Mouse (Mus musculus): ENCODE measurements around the gene Mllt3.
"Not testable (repeated sequence)": the region's sequence is repeated elsewhere in the genome, so short reads cannot be mapped to it uniquely, and the experiment has no call there.

The Mllt3 gene

DNA sequence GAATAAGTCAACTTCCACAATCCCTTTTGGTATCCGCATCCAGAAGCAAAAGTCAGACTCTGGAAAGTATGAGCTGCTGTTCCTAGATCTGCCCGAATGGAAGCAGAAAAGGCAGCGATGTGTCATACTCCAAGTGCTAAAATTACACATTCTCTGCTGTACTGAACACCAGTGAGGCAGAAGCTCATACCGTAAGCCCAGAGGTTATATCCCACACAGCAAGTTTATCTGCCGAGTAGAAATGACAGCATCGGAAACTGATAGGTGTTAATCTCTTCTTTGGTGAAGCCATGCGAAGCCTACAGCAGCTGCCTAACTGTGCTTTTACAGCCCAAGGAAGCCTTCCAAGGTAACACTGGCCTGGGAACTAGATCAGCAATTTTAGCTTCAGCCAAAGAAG is 17.9 kb downstream of the Mllt3 start:
- in situ Hi-C loops (cut with MboI, MseI) = no loop called here

DNA sequence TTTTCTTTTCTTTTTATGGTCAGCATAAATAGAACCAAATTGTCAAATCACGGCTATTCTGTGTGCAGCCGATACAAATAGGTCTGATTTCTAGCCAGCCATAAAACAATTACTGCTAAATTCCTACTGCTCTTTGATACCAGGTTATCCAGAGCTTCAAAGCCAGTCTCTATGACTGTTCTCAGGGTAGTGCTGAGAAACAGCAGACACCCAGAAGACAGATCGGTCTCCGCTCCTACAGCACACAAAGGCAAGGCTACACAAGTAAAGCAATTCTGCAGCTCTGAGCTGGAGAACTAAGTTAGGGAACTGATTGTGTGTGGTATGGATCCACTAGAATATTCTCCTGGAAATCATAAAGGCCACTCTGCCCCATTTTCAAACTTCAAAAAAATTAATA is 20.4 kb downstream of the Mllt3 start:
- in situ Hi-C loops (cut with MboI, MseI) = loop anchor here (5.0 kb wide), 1 partner anchor 215 kb away; no protein-coding TSS in a partner anchor

GRCm38 (mm10) chr4:88011870-88012572 is 21.1 kb downstream of the Mllt3 start:
- in situ Hi-C loops (cut with MboI, MseI) = loop anchor here (5.0 kb wide), 1 partner anchor 215 kb away; no protein-coding TSS in a partner anchor

- in situ Hi-C loops (cut with MboI, MseI) = loop anchor here (5.0 kb wide), 1 partner anchor 213 kb away; no protein-coding TSS in a partner anchor
Measured at GRCm38 (mm10) chr4:88010441-88010840, 22.7 kb downstream of the Mllt3 start.

- in situ Hi-C loops (cut with MboI, MseI) = no loop called here
Measured at GRCm38 (mm10) chr4:88005801-88006200, 27.4 kb downstream of the Mllt3 start.

DNA sequence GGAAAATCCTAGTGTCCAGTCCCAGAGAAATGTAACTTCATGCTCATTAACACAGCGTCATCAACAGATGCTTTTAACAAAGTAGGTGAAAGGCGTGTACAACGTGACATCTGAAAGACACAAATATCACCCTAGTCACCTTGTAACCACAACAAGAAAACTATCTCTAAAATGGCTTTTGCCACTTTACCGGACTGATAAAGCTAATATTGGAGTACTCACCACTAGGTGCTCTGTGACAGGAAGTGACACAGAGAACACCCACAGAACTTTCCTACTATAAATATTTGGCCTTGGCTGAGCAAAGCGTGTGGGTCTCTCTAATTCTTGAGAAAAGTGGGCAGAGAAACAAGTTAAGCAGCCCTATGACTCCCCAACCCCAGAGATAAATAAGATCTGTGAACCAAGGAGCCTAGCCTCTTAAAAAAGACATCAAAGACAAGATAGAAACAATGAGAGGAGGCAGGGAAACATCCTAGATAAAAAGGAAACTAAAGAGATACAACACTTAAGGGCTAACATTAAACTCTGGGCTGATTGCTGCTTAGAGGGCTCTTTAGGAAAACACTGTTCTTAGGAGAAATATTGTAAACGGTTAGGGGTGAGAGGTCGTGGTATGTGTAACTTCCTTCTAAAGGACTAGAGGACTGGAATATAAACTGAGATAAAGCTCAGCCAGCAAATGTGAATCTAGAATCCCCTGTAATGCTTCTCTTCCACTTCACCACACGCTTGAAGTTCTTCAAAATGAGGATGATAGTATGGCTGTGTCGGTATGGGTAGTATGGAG is 29.8 kb downstream of the Mllt3 start:
- in situ Hi-C loops (cut with MboI, MseI) = no loop called here

DNA sequence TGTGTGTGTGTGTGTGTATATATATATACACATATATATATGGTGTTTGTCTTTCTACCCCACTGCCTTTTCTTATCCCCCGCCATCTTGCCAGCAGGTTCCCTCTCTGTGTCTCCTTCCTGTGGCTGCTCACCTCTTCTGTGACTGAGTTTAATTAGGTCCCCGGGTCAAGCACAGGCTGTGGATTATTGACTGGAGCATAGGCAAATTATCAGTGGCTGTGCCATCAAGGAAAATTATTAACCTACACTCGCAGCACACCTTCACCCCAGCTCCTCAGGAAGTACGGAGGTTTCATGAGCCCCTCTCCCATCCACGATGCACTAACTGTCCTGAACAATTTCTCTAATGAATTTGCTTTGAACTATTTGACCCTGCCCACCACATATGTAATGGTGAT is 41.5 kb downstream of the Mllt3 start:
- in situ Hi-C loops (cut with MboI, MseI) = no loop called here

DNA sequence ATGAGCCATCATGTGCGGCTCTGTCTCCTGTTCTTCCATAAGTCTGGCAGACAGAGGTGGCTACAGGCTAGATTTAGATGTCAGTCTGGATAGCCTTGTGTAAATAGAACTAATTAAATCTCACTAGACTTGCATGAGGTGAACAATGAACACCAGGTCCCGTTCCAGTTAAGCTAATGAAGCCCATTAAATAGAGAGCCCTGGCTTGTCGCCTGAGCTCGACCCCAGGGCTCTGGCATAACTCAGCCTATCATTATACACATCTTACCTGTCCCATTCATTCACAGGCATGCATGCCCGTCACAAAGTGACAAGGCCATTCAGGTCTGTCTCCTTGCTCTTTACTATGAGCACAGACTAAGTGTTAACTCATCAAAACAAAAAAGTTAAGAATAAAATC is 42.2 kb downstream of the Mllt3 start:
- in situ Hi-C loops (cut with MboI, MseI) = no loop called here

DNA sequence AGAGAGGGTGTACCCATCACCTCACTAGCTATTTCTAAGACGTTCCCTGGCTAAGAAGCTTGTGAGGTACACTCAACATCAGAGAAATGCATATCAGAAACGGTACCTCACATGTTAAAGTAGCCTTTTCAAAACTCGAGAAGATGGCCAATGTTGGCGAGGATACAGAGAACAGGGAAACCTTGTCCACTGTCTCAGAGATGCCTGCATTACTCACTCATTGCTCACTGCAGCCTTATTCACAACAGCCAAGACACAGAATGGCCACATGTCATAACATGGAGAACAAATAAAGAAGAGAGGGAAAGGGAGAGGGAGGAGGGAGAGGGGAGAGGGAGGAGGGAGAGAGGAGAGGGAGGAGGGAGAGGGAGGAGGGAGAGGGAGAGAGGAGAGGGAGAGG is 47.9 kb downstream of the Mllt3 start:
- in situ Hi-C loops (cut with MboI, MseI) = no loop called here

DNA sequence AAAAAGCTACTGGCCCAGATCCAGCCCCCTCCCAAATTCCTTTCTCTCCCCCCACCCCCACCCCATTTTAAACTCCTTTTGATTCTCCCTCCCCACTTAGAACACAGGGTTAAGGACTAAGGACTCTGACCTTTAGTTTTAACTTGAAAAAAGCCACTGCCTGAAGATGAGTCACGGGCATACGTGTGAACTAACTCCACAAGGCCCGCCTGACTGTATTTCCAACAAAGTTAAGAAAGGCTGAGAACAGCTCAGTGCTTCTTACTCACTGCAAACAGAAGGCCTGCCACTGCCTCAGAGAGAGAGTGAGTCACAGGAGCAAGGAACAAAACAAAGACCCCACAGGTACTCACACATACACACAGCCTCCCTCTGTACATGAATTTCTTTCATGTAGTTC is 48.6 kb downstream of the Mllt3 start:
- in situ Hi-C loops (cut with MboI, MseI) = no loop called here

GRCm38 (mm10) chr4:87984091-87984490 is 49.1 kb downstream of the Mllt3 start:
- in situ Hi-C loops (cut with MboI, MseI) = no loop called here

DNA sequence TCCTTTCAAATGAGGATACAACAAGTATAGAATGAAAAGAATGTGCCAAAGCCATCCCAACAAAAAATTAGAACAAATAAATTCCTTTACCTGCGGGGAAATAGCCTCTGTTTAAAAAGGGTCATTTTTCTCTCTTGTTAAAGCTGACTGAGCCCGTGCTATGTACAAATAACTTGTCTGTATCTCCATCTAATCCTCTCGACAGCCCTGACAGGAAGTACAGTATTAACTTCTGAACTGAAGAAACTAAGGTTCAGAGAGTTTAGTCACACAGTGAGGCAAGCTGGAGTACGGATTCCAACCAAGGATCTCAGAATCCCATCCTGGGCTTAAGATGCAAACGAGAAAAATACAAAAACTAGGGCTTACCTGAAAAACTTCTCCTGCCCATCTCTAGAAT is 50.6 kb downstream of the Mllt3 start:
- in situ Hi-C loops (cut with MboI, MseI) = no loop called here

DNA sequence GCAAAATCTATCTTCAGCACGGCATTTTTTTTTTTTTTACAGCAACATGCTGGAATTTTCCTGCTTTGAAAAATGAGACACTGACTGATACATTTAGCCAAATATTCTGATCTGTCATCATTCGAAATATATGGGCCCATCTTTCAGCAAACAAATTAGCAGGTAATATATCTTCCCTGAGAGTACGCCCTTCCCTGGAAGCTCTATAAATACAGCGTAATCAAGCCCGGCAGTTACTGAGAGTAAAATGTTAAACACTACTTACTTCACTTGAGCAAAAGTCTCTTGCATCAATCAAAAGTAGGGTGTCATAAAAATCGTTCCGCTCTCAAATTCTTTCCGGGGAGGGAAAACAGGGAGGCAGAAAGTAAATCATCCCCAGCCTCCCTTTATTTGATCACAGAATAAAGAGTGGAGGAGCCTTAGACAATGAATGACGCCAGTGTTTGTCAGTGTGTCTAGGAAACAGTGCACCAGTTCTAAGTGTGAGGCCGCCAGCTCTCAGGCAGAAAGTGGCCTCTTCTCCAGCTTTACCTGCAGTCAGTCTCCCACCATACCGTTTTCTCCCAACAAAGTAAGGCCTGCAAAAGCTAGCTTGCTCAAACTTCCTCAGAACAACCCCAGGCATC is 55.2 kb downstream of the Mllt3 start:
- in situ Hi-C loops (cut with MboI, MseI) = no loop called here

DNA sequence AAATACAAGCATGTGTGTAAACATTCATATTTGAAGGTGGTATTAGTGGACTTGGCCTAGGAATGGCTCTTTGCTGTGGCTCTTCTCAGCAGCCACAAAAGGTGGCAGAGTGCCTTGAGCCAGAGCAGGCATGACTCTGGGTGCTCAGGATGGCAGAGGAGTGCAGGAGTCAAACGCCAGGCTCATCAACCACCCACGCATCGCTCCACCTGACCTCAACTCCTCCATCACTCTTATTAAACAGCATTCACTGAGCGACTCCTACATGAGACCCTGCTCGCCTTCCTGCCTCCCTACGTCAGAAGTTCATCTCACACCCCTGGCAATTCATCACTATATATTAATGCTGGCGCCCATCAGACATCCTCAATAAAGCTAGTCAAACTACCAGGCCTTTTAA is 67.3 kb downstream of the Mllt3 start:
- in situ Hi-C loops (cut with MboI, MseI) = no loop called here

DNA sequence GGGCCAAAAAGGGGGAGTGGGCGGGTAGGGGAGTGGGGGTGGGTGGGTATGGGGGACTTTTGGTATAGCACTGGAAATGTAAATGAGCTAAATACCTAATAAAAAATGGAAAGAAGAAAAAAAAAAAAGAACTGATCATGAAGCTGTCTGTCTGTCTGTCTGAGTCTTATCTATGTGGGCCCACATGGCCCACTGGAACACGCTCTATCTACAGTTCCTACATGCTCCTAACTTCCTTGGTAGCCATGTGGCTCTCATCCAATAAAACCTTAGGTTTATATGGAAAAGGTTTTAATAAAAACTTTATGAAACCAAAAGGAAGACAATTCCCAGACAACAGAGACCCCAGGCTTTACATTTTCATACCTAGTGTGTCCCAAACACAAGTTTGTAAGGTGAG is 68.3 kb downstream of the Mllt3 start:
- in situ Hi-C loops (cut with MboI, MseI) = not testable (repeated sequence)

GRCm38 (mm10) chr4:87963773-87964076 is 69.4 kb downstream of the Mllt3 start:
- in situ Hi-C loops (cut with MboI, MseI) = no loop called here

- in situ Hi-C loops (cut with MboI, MseI) = no loop called here
Measured at GRCm38 (mm10) chr4:87963055-87963772, 70.0 kb downstream of the Mllt3 start.

DNA sequence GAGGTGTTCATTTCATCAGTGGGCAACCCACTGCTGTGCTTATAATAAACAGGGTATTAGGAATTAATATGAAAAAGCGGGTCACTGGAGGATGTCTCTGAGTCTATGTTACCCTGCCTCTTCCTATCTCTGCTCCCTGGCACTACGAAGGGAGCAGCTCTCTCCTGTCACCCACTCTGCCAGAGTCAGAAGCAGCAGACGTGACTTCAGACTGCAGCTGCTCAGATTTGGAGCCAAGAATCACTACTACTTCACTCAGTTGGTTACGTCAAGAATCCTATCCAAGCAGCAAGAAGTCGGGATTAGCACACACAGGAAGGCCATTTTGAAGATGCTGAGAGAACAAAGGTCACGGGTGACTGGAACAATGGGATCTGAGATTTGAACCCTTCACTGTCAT is 71.3 kb downstream of the Mllt3 start:
- in situ Hi-C loops (cut with MboI, MseI) = no loop called here

DNA sequence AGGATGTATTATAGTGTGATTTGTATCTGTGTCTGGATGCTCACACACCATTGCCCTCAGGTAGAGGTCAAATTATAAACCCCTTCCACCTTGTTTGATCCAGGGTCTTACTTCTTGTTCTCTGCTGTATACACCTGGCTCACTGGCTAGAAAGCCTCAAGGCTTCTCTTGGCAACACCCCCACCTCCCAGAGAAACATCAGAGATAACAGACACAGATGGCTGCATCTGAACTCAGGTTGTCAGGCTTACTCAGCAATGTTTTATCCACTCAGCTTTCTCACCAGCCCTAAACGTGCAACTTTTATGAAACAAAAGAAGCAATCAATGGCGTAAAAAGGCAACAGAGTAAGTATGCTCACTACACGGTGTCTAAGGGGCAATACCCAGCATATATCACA is 75.3 kb downstream of the Mllt3 start:
- in situ Hi-C loops (cut with MboI, MseI) = no loop called here

DNA sequence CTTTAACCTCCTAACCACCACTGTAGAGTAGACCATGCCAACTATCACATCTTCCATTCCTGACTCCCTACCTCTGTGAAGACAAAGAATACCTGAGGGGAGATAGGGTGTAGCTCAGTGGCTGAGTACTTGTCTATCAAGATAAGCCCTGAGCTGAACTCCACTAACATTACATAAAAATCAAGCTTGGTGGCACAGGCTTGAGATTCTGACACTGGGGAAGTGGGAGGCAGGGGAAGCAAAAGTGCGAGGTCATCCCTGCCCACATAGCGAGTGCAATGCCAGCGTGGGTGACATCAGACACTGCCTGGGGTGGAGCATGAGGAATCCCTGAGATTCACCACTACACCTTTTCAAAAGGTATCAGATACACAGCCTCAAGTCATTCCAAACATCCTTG is 76.0 kb downstream of the Mllt3 start:
- in situ Hi-C loops (cut with MboI, MseI) = no loop called here

DNA sequence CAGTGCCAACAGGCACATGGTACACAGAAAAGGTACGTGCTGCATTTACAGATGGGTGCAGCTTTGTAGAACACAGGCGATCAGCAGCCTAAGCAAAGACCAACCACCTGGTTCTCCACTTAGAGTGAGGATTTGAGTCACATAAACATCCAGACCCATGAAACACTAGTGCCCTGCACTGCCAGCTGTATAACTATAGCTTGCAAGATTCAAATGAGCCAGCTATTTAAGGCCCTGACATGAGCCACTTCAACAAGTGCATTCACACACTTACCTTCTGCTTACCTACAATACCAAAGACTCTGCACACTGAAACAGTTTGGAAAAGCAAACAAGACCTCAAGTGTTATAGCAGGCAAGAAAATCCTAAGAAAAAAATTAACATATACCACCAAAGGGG is 78.0 kb downstream of the Mllt3 start:
- in situ Hi-C loops (cut with MboI, MseI) = no loop called here

- in situ Hi-C loops (cut with MboI, MseI) = no loop called here
Measured at GRCm38 (mm10) chr4:87954421-87955083, 78.6 kb downstream of the Mllt3 start.

All from regulatory T cell (primary cell).